Mouse (Mus musculus) hindbrain, embryonic 16.5 days (tissue): Measurements from ENCODE around the gene Slc16a10. TPM values are rescaled to one million over a fixed set of nuclear protein-coding genes. Genes with fewer than 3 reads are reported as not detected.

Experiments used
- ATAC-seq: fragments of 200-750 bp; cut with Nextera tagmentation; 2 replicates; pipeline ENCODE4 v1.8.0; 2017; ENCODE audit warnings: moderate TSS enrichment, moderate library complexity
- H3K27ac ChIP-seq: fragments of 300-500 bp; sonication (generic); 2 replicates; pipeline ENCODE4 v1.5.1; 2014; ENCODE audit warnings: low read depth, mild to moderate bottlenecking, control low read depth, low read length, moderate library complexity
- H3K27me3 ChIP-seq: fragments of 300-500 bp; sonication (generic); replicated peaks from 2 replicates; pipeline ENCODE4 v1.6.1; 2014; ENCODE audit warnings: low read length; ENCODE audit not compliant: control insufficient read depth, insufficient read depth
- H3K36me3 ChIP-seq: fragments of 300-500 bp; sonication (generic); 2 replicates; pipeline ENCODE4 v1.6.1; 2014; ENCODE audit warnings: mild to moderate bottlenecking, low read length, moderate library complexity, mixed read lengths; ENCODE audit not compliant: control insufficient read depth, insufficient read depth
- H3K4me1 ChIP-seq: fragments of 300-500 bp; sonication (generic); 2 replicates; pipeline ENCODE4 v1.6.1; 2014; ENCODE audit warnings: low read depth, low read length; ENCODE audit not compliant: control insufficient read depth, insufficient read depth
- H3K4me2 ChIP-seq: fragments of 300-500 bp; sonication (generic); 2 replicates; pipeline ENCODE4 v1.6.1; 2014; ENCODE audit warnings: mild to moderate bottlenecking, low read length, control low read depth, moderate library complexity
- H3K4me3 ChIP-seq: fragments of 300-500 bp; sonication (generic); 2 replicates; pipeline ENCODE4 v1.5.1; 2014; ENCODE audit warnings: mild to moderate bottlenecking, low read length, control low read depth, moderate library complexity
- H3K9ac ChIP-seq: fragments of 300-500 bp; sonication (generic); 2 replicates; pipeline ENCODE4 v1.6.1; 2014; ENCODE audit warnings: low read depth, mild to moderate bottlenecking, control low read depth, low read length, moderate library complexity
- H3K9me3 ChIP-seq: fragments of 300-500 bp; sonication (generic); 2 replicates; pipeline ENCODE4 v1.6.1; 2014; ENCODE audit warnings: mild to moderate bottlenecking, low read length, moderate library complexity; ENCODE audit not compliant: control insufficient read depth
- WGBS: fragments of 180-500 bp; shearing (Covaris S2); extraction: QIAGEN DNeasy Blood & Tissue Kit; methylation state at CpG from one replicate; pipeline ENCODE4 v1.1.7; 2014; 5-methylcytosine and 5-hydroxymethylcytosine counted together
- polyA plus RNA-seq: library from polyadenylated mRNA; unstranded; fragments of >200 nt; fragmentation: Nextera tagmentation; extraction: Ambion mirVana; gene quantifications from 2 replicates; pipeline ENCODE4 v1.2.1, GENCODE M21; 2015

The Slc16a10 gene
- polyA plus RNA-seq = 6.1 and 7.2 TPM in 2 replicates

DNA sequence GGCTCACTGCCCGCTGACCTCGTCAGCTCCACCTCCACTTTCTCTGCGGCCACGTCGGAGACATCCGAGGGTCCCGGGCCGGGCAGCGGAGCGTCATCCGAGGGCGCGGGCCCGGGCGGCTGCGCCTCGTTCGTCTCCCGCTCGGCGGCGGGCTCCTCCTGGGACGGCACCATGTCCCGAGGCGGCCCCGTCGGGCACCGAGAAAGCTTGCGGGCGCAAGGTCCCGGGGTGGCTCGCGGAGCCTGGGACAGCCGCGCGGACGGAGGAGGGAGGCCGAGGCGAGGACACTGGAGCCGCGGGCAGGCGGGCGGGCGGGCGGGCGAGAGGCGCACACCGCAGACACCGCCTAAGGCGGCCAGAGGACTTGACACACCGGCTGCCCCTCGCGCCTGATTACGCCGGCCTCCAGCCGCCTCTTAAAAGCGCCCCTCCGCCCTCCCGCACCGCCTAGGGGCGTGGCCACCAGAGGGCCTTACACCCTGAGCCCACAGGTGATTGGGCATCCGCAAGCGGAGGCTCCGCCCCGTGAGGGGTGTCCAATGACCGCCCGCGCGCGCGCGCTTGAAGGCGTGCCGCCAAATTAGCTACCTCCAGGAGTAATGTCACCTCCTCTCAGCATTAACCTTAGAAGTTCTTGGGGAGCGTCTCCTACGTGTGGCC, at the start of gene Slc16a10:
Slc16a10 (minus strand) TSS at position 395 of the 660 bp plus-strand sequence.
- under 1% methylated on average over 53 of the region's 76 CpGs for WGBS
- Histone ChIP-seq H3K9me3 (no peaks in the 10 kb centered on the region), H3K36me3 (no peaks in the 10 kb centered on the region), H3K4me2 (peak within 1 kb of the TSS; percentile 77), H3K9ac (peak within 1 kb of the TSS; percentile 79), H3K27ac (no peak within 1 kb of the TSS), H3K27me3 (no peaks in the 10 kb centered on the region), H3K4me3 (peak within 1 kb of the TSS; percentile 66), H3K4me1 (no peaks in the 10 kb centered on the region)
- ATAC-seq = peak; percentile 99

DNA sequence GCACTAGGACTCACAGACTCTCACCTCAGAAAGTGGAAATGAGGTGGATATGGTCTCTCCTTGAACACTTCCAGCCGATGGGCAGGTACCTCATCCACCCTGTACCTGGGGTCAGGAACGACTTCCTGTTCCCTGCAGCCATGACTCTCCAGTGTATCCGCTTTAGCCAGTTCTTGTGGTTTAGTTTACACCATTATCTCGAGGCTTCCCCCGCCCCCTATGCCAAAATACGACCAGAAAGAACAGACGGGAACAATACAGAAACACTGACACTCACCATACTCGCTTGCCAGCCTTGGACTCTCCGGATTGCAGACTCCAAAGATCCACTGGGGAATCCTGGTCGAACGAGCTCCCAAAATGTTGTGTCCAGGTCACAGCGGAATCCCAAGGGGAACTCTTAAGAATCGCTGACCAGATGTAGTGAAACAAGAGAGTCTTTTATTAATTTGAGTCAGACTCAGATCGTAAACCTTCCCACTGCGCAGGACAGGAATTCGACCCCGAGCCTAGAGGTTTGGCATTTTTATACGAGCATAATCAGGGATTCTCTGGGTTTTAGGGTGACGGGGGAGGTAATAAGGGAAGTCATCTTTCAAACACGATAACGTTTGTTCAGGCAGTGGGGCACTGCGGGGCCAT, 49.4 kb upstream of the Slc16a10 start:
- peak overlapping the region; percentile 6; the same call in 1 of the 2 replicates for H3K4me2 ChIP-seq

GRCm38 (mm10) chr10:40190871-40191270, 48.8 kb upstream of the Slc16a10 start:
- 93% methylated on average over 8 of the region's 8 CpGs for WGBS
- no peak overlapping the region for H3K9ac ChIP-seq

More for the DNA sequence above, 49.4 kb upstream of the Slc16a10 start:
- no peak overlapping the region for H3K9ac ChIP-seq
- no peaks in the 10 kb centered on the region for H3K36me3 ChIP-seq
- H3K27ac ChIP-seq = no peak overlapping the region
- no peaks in the 10 kb centered on the region for H3K4me1 ChIP-seq
- no peaks in the 10 kb centered on the region for H3K9me3 ChIP-seq
- H3K4me3 ChIP-seq = no peak overlapping the region
- WGBS = 66% methylated on average over 22 of the region's 22 CpGs
- no peak for ATAC-seq
- H3K27me3 ChIP-seq = no peaks in the 10 kb centered on the region

DNA sequence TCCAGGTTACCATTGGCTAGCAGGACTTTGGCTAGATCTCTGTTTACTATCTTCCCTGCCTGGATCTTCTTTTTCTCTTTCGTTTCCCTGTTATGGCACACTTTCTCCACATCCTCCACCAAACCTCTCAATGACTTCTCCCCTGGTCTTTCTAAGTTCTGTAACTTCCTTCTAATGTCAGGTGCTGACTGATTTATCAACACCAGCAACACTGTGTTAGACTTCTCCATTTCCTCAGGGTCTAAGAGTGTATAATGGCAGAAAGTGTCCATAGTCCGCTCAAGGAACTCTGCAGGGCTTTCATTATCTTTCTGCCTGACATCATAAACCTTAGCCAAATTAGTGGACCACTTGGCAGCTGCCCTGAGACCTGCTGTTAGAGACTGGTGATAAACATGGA, 47.6 kb upstream of the Slc16a10 start:
- H3K4me1 ChIP-seq = no peaks in the 10 kb centered on the region
- H3K9ac ChIP-seq = no peak overlapping the region
- no peak overlapping the region for H3K27ac ChIP-seq
- H3K4me2 ChIP-seq = no peak overlapping the region
- no peaks in the 10 kb centered on the region for H3K27me3 ChIP-seq
- H3K36me3 ChIP-seq = no peaks in the 10 kb centered on the region
- H3K9me3 ChIP-seq = no peaks in the 10 kb centered on the region
- 94% methylated on average over 2 of the region's 2 CpGs for WGBS
- no peak overlapping the region for H3K4me3 ChIP-seq
- ATAC-seq = no peak

More at GRCm38 (mm10) chr10:40190871-40191270, 48.8 kb upstream of the Slc16a10 start:
- Histone ChIP-seq H3K27me3 (no peaks in the 10 kb centered on the region), H3K27ac (no peak overlapping the region), H3K4me3 (no peak overlapping the region), H3K36me3 (no peaks in the 10 kb centered on the region), H3K9me3 (no peaks in the 10 kb centered on the region), H3K4me1 (no peaks in the 10 kb centered on the region), H3K4me2 (no peak overlapping the region)
- ATAC-seq = no peak

- H3K9ac ChIP-seq = no peak overlapping the region
- H3K4me1 ChIP-seq = no peaks in the 10 kb centered on the region
- H3K27me3 ChIP-seq = no peaks in the 10 kb centered on the region
- no peaks in the 10 kb centered on the region for H3K9me3 ChIP-seq
- H3K36me3 ChIP-seq = no peaks in the 10 kb centered on the region
- no peak overlapping the region for H3K4me3 ChIP-seq
- no peak overlapping the region for H3K27ac ChIP-seq
- no peak overlapping the region for H3K4me2 ChIP-seq
- whole genome bisulfite sequencing = 74% methylated on average over 3 of the region's 3 CpGs
- no peak for ATAC-seq
Measured at GRCm38 (mm10) chr10:40188831-40189230, 46.8 kb upstream of the Slc16a10 start.

DNA sequence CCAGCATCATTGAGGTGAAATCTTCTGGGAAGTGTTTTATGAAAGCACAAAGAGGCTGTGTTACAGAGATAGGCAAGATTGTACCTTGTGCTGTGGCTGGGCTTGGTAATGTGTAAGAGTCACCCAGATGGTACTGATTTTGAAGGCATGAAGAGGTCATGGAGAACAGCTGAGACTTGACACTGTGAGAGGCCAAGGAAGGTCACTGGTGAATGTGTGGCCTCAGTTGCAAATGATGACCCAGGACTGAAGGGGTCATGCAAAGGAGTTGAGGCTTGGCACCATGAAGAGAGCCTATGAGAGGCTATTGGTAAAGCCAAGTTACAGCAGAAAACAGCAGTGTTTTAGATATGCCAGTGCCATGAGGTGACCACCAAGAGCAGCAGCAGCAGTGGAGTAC, 43.9 kb upstream of the Slc16a10 start:
- Histone ChIP-seq H3K27me3 (no peaks in the 10 kb centered on the region), H3K27ac (no peak overlapping the region)

GRCm38 (mm10) chr10:40180011-40180410, 38.0 kb upstream of the Slc16a10 start:
- H3K27me3 ChIP-seq = no peaks in the 10 kb centered on the region
- H3K9ac ChIP-seq = no peak overlapping the region
- no peaks in the 10 kb centered on the region for H3K36me3 ChIP-seq
- no peak for ATAC-seq
- WGBS = 79% methylated on average over 2 of the region's 2 CpGs
- no peak overlapping the region for H3K4me3 ChIP-seq
- H3K9me3 ChIP-seq = no peaks in the 10 kb centered on the region
- no peaks in the 10 kb centered on the region for H3K4me1 ChIP-seq
- H3K4me2 ChIP-seq = no peak overlapping the region
- no peak overlapping the region for H3K27ac ChIP-seq

More for the DNA sequence above, 43.9 kb upstream of the Slc16a10 start:
- H3K4me3 ChIP-seq = no peak overlapping the region
- no peaks in the 10 kb centered on the region for H3K4me1 ChIP-seq
- H3K9ac ChIP-seq = no peak overlapping the region
- no peak for ATAC-seq
- no peaks in the 10 kb centered on the region for H3K9me3 ChIP-seq
- no peak overlapping the region for H3K4me2 ChIP-seq
- H3K36me3 ChIP-seq = no peaks in the 10 kb centered on the region

DNA sequence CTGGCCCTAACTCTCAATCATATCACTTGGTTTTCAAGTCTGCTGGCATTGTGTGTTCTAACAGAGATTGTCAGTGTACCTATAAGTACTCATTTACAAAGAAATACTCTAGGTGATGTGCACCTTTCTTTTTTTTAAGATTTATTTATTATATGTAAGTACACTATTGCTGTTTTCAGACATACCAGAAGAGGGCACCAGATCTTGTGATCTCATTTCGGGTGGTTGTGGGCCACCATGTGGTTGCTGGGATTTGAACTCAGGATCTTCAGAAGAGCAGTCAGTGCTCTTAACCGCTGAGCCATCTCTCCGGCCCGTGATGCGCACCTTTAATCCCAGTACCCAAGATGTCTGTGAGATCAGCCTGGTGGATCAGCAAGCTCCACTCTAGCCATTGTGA, 37.1 kb upstream of the Slc16a10 start:
- 95% methylated on average over 5 of the region's 5 CpGs for WGBS
- no peak overlapping the region for H3K9ac ChIP-seq
- no peaks in the 10 kb centered on the region for H3K4me1 ChIP-seq
- H3K4me2 ChIP-seq = no peak overlapping the region
- H3K4me3 ChIP-seq = no peak overlapping the region
- H3K36me3 ChIP-seq = no peaks in the 10 kb centered on the region
- no peak for ATAC-seq
- H3K27me3 ChIP-seq = no peaks in the 10 kb centered on the region
- H3K27ac ChIP-seq = no peak overlapping the region
- H3K9me3 ChIP-seq = no peaks in the 10 kb centered on the region

DNA sequence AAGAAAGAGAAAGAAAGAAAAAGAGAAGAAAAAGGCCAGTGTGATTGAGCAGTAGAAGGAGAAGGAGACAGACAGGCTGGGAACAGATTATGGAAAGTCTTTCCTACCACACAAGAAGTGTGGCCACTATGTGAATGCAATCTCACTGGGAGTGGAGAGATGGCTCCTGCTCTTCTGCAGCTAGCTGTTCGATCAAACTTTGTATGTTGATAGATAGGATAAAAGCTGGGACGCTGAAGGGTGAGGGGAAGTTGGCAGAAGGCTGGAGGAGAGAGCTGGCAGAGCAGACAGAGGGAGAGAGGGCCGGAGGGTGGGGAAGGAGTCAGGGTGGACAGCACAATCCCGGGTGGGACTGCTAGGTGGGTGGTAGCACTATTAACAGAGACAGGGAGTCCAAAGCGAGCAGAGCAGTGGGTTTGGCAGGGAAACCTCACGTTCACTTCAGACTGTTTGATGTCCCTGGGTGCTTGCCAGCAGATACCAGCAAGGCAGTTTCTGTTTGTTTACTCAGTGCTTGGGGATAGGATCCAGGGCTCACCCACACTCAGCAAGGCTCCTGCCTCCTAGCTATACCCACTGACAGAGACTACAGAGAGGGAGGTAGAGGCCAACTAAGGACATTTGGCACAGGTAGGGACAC, 35.4 kb upstream of the Slc16a10 start:
- H3K4me1 ChIP-seq = no peaks in the 10 kb centered on the region
- H3K27ac ChIP-seq = no peak overlapping the region
- no peak for ATAC-seq
- H3K27me3 ChIP-seq = no peaks in the 10 kb centered on the region
- 54% methylated on average over 6 of the region's 6 CpGs for WGBS
- H3K36me3 ChIP-seq = no peaks in the 10 kb centered on the region
- no peak overlapping the region for H3K9ac ChIP-seq
- no peak overlapping the region for H3K4me3 ChIP-seq
- H3K9me3 ChIP-seq = no peaks in the 10 kb centered on the region
- H3K4me2 ChIP-seq = no peak overlapping the region
